Mouse (Mus musculus) brain, adult 2 months (tissue): ENCODE data around the gene Tlcd2.

Experiments
- DNase-seq: peaks from one replicate; pipeline ENCODE4 v3.0.0; 2011; ENCODE audit warnings: low read depth, low spot score

Gene Tlcd2

GRCm38 (mm10) chr11:75466731-75467505, 5.4 kb downstream of the Tlcd2 start:
- no peak for DNase-seq

- no peak for DNase-seq
Observed at GRCm38 (mm10) chr11:75467512-75468215, 6.1 kb downstream of the Tlcd2 start.

GRCm38 (mm10) chr11:75468410-75468809, 6.9 kb downstream of the Tlcd2 start:
- peak; percentile 34 for DNase-seq

- DNase-seq, result no peak
Observed at GRCm38 (mm10) chr11:75469261-75469660, 7.7 kb downstream of the Tlcd2 start.

- DNase-seq, result no peak
Observed at GRCm38 (mm10) chr11:75470675-75471074, 9.2 kb downstream of the Tlcd2 start.

GRCm38 (mm10) chr11:75472469-75473081, 11.1 kb downstream of the Tlcd2 start:
- no peak for DNase-seq

GRCm38 (mm10) chr11:75473376-75473775, 11.9 kb downstream of the Tlcd2 start:
- DNase-seq, result no peak

- DNase-seq, result no peak
Observed at GRCm38 (mm10) chr11:75486192-75486591, 24.7 kb downstream of the Tlcd2 start.

GRCm38 (mm10) chr11:75486601-75487285, 25.2 kb downstream of the Tlcd2 start, which contains the start of gene Prpf8:
Gene Prpf8, plus strand, starts transcription at chr11:75486816.
- peak; percentile 99 for DNase-seq

- DNase-seq, result no peak
Observed at GRCm38 (mm10) chr11:75487496-75487895, 26.0 kb downstream of the Tlcd2 start.

GRCm38 (mm10) chr11:75494296-75495049, 33.0 kb downstream of the Tlcd2 start:
- DNase-seq, result no peak

GRCm38 (mm10) chr11:75498126-75498525, 36.6 kb downstream of the Tlcd2 start:
- no peak for DNase-seq

- DNase-seq, result no peak
Observed at GRCm38 (mm10) chr11:75508162-75508561, 46.6 kb downstream of the Tlcd2 start.

- DNase-seq, result no peak
Observed at GRCm38 (mm10) chr11:75508904-75509303, 47.4 kb downstream of the Tlcd2 start.

GRCm38 (mm10) chr11:75509741-75510626, 48.5 kb downstream of the Tlcd2 start, which contains the start of gene Rilp:
Gene Rilp, plus strand, starts transcription at chr11:75510094.
- peak; percentile 47 for DNase-seq

- peak; percentile 97 for DNase-seq
Observed at GRCm38 (mm10) chr11:75510627-75510993, 49.1 kb downstream of the Tlcd2 start.

- DNase-seq, result peak; percentile 47
Observed at GRCm38 (mm10) chr11:75511213-75511612, 49.7 kb downstream of the Tlcd2 start.

- DNase-seq, result no peak
Observed at GRCm38 (mm10) chr11:75512301-75513018, 50.9 kb downstream of the Tlcd2 start.

GRCm38 (mm10) chr11:75513336-75513735, 51.8 kb downstream of the Tlcd2 start, which contains the start of gene Scarf1:
Gene Scarf1, plus strand, starts transcription at chr11:75513540.
- DNase-seq, result no peak
